Mouse (Mus musculus) embryonic facial prominence, embryonic 13.5 days (tissue): ENCODE measurements around the gene Thumpd1. TPM values are rescaled to one million over a fixed set of nuclear protein-coding genes. Genes with fewer than 3 reads are reported as not detected.

Experiments
- ATAC-seq: fragments of 200-750 bp; cut with Nextera tagmentation; 2 replicates; pipeline ENCODE4 v1.8.0; 2017; ENCODE audit warnings: low read depth; ENCODE audit not compliant: insufficient number of reproducible peaks, insufficient read depth, low FRiP score, low TSS enrichment
- H3K27ac ChIP-seq: fragments of 300-500 bp; sonication (generic); 2 replicates; pipeline ENCODE4 v1.5.1; 2015; ENCODE audit warnings: moderate library complexity, mild to moderate bottlenecking, inconsistent platforms
- H3K27me3 ChIP-seq: fragments of 300-500 bp; sonication (generic); 2 replicates; pipeline ENCODE4 v1.6.1; 2015; ENCODE audit warnings: mild to moderate bottlenecking, inconsistent platforms
- H3K36me3 ChIP-seq: fragments of 300-500 bp; sonication (generic); 2 replicates; pipeline ENCODE4 v1.6.1; 2015; ENCODE audit warnings: mild to moderate bottlenecking, inconsistent platforms
- H3K4me1 ChIP-seq: fragments of 300-500 bp; sonication (generic); 2 replicates; pipeline ENCODE4 v1.6.1; 2015; ENCODE audit warnings: inconsistent platforms
- H3K4me2 ChIP-seq: fragments of 300-500 bp; sonication (generic); 2 replicates; pipeline ENCODE4 v1.6.1; 2015; ENCODE audit warnings: moderate library complexity, mild to moderate bottlenecking, inconsistent platforms
- H3K4me3 ChIP-seq: fragments of 300-500 bp; sonication (generic); 2 replicates; pipeline ENCODE4 v1.5.1; 2015; ENCODE audit warnings: mild to moderate bottlenecking, inconsistent platforms
- H3K9ac ChIP-seq: fragments of 300-500 bp; sonication (generic); 2 replicates; pipeline ENCODE4 v1.6.1; 2015; ENCODE audit warnings: mild to moderate bottlenecking, inconsistent platforms
- H3K9me3 ChIP-seq: fragments of 300-500 bp; sonication (generic); 2 replicates; pipeline ENCODE4 v1.6.1; 2016; ENCODE audit warnings: inconsistent platforms
- WGBS: fragments of 180-500 bp; shearing (Covaris S2); methylation state at CpG from one replicate; pipeline ENCODE4 v1.1.7; 2015; ENCODE audit warnings: mixed read lengths; 5-methylcytosine and 5-hydroxymethylcytosine counted together
- polyA plus RNA-seq: library from polyadenylated mRNA; unstranded; fragments of >200 nt; fragmentation: Nextera tagmentation; extraction: Ambion mirVana; gene quantifications from 2 replicates; pipeline ENCODE4 v1.2.1, GENCODE M21; 2015

The Thumpd1 gene
- polyA plus RNA-seq, 1 experiment from 2014 or later, result 78.2 TPM

- Histone ChIP-seq H3K36me3 (no peaks in the 10 kb centered on the region), H3K27me3 (no peaks in the 10 kb centered on the region), H3K27ac (no peak overlapping the region), H3K9ac (no peak overlapping the region), H3K4me3 (no peak overlapping the region), H3K4me2 (no peak overlapping the region), H3K9me3 (no peaks in the 10 kb centered on the region), H3K4me1 (no peaks in the 10 kb centered on the region)
- 38% methylated on average over 6 of the region's 6 CpGs for WGBS
- ATAC-seq, result no peak
Observed at GRCm38 (mm10) chr7:119670925-119671324, 49.7 kb downstream of the Thumpd1 start.

- Histone ChIP-seq H3K9me3 (no peaks in the 10 kb centered on the region), H3K4me3 (no peak overlapping the region), H3K9ac (no peak overlapping the region), H3K4me1 (no peaks in the 10 kb centered on the region), H3K27ac (no peak overlapping the region), H3K27me3 (no peaks in the 10 kb centered on the region), H3K36me3 (no peaks in the 10 kb centered on the region), H3K4me2 (no peak overlapping the region)
- WGBS, result 81% methylated on average over 5 of the region's 5 CpGs
- no peak for ATAC-seq
Observed at GRCm38 (mm10) chr7:119670395-119670794, 50.2 kb downstream of the Thumpd1 start.

GRCm38 (mm10) chr7:119667893-119668292, 52.7 kb downstream of the Thumpd1 start:
- WGBS, result 85% methylated on average over 3 of the region's 3 CpGs
- H3K36me3 ChIP-seq, result no peaks in the 10 kb centered on the region
- ATAC-seq, result no peak

More at GRCm38 (mm10) chr7:119667893-119668292, 52.7 kb downstream of the Thumpd1 start:
- H3K9me3 ChIP-seq, result no peaks in the 10 kb centered on the region
- no peaks in the 10 kb centered on the region for H3K27me3 ChIP-seq
- H3K9ac ChIP-seq, result no peak overlapping the region
- no peak overlapping the region for H3K4me3 ChIP-seq
- H3K4me2 ChIP-seq, result no peak overlapping the region
- no peak overlapping the region for H3K27ac ChIP-seq
- H3K4me1 ChIP-seq, result no peaks in the 10 kb centered on the region

Other genes starting within 250 kb of the Thumpd1 start
- not detected in 2 replicates for gene Umod, start 241.5 kb downstream of the Thumpd1 start, polyA plus RNA-seq
- gene Acsm5, start 201.3 kb downstream of the Thumpd1 start, polyA plus RNA-seq, result not detected in 2 replicates
- gene Pdilt, start 197.3 kb downstream of the Thumpd1 start, polyA plus RNA-seq, result not detected in 2 replicates
- not detected in 2 replicates for gene Acsm2, start 166.5 kb downstream of the Thumpd1 start, polyA plus RNA-seq
- gene Acsm1, start 113.8 kb downstream of the Thumpd1 start, polyA plus RNA-seq, result 0.96 TPM in 1 of 2 replicates, not detected in the other
- 3.1 and 10.5 TPM in 2 replicates for gene Acsm4, start 30.8 kb downstream of the Thumpd1 start, polyA plus RNA-seq
- 0.18 and 0.32 TPM in 2 replicates for gene Acsm3, start 40.1 kb upstream of the Thumpd1 start, polyA plus RNA-seq
- 23.4 and 29.1 TPM in 2 replicates for gene Rexo5, start 73.2 kb upstream of the Thumpd1 start, polyA plus RNA-seq
- gene Eri2, start 73.3 kb upstream of the Thumpd1 start, polyA plus RNA-seq, result 24.5 and 27.4 TPM in 2 replicates
- gene Lyrm1, start 175.1 kb upstream of the Thumpd1 start, polyA plus RNA-seq, result 10.6 and 12.4 TPM in 2 replicates
- gene Dcun1d3, start 175.5 kb upstream of the Thumpd1 start, polyA plus RNA-seq, result 10.6 and 13.2 TPM in 2 replicates